Mouse (Mus musculus) C2C12 (cell line): ENCODE measurements around the gene Fbrsl1. TPM values are rescaled to one million over a fixed set of nuclear protein-coding genes. Genes with fewer than 3 reads are reported as not detected.

Experiments
- H3K27me3 ChIP-seq: one replicate; pipeline ENCODE4 v1.6.1; 2011; ENCODE audit not compliant: control insufficient read depth, insufficient read depth, insufficient read length
- H3K36me3 ChIP-seq: one replicate; pipeline ENCODE4 v1.6.1; 2011; ENCODE audit not compliant: control insufficient read depth, insufficient read depth
- H3K4me3 ChIP-seq: one replicate; pipeline ENCODE4 v1.5.1; 2011; ENCODE audit warnings: mild to moderate bottlenecking, control low read depth; ENCODE audit not compliant: poor library complexity, insufficient read depth, severe bottlenecking
- H3K79me2 ChIP-seq: one replicate; pipeline ENCODE4 v1.6.1; 2011; ENCODE audit not compliant: control insufficient read depth, insufficient read depth
- H3K79me3 ChIP-seq: one replicate; pipeline ENCODE4 v1.6.1; 2011; ENCODE audit warnings: low read depth, control low read depth
- H3ac ChIP-seq: one replicate; pipeline ENCODE3; 2011; ENCODE audit warnings: low read depth; ENCODE audit not compliant: control insufficient read depth, insufficient read length
- CEBPB ChIP-seq: IDR thresholded peaks from one replicate; pipeline ENCODE4 v1.6.1; 2011; ENCODE audit warnings: low read depth, mild to moderate bottlenecking, control low read depth, moderate library complexity
- CTCF ChIP-seq: IDR thresholded peaks from one replicate; pipeline ENCODE4 v1.5.1; 2011; ENCODE audit not compliant: control insufficient read depth, insufficient read depth, insufficient read length
- FOSL1 ChIP-seq: IDR thresholded peaks from one replicate; pipeline ENCODE4 v1.8.0; 2011; ENCODE audit warnings: mild to moderate bottlenecking, low read length; ENCODE audit not compliant: poor library complexity, insufficient read depth, severe bottlenecking
- MAX ChIP-seq: IDR thresholded peaks from one replicate; pipeline ENCODE4 v1.6.1; 2011; ENCODE audit warnings: mild to moderate bottlenecking, control low read depth
- MYOD1 ChIP-seq: IDR thresholded peaks from one replicate; pipeline ENCODE4 v1.6.1; 2011; ENCODE audit warnings: low read depth; ENCODE audit not compliant: control insufficient read depth, insufficient read length
- MYOG ChIP-seq: IDR thresholded peaks from one replicate; pipeline ENCODE4 v1.6.1; 2011; ENCODE audit not compliant: control insufficient read depth, insufficient read length; ENCODE audit errors: extremely low read depth
- USF1 ChIP-seq: IDR thresholded peaks from one replicate; pipeline ENCODE4 v1.6.1; 2011; ENCODE audit warnings: low read depth, mild to moderate bottlenecking, control low read depth, moderate library complexity
- polyA plus RNA-seq: library from polyadenylated mRNA; unstranded; fragments of >200 nt; fragmentation: generic; extraction: Trizol; gene quantifications from one replicate; pipeline ENCODE4 v1.2.1, GENCODE M21; 2012; ENCODE audit warnings: missing spikeins

Gene Fbrsl1
- polyA plus RNA-seq, 1 experiment: 17.6 TPM

DNA sequence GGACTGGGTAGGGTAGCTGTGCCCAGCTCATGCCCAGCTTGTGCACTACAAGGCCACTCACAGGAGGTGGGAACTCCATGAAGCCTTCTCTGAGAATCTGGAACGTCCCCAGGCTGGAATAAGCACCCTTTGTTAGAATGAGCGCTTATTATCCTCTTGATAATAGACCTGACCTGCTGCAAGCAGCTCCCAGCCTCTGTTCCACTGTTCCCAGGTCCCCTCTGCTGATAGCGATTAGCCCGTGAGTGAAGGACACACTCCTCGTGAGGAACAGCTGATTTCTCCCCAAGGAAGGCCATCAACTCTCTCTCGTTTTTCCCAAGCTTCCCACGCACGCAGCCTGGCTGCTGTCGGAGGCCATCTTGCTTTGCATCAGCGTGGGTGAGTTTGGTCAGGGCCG, 25.9 kb upstream of the Fbrsl1 start:
- H3K36me3 ChIP-seq: no peaks in the 10 kb centered on the region

DNA sequence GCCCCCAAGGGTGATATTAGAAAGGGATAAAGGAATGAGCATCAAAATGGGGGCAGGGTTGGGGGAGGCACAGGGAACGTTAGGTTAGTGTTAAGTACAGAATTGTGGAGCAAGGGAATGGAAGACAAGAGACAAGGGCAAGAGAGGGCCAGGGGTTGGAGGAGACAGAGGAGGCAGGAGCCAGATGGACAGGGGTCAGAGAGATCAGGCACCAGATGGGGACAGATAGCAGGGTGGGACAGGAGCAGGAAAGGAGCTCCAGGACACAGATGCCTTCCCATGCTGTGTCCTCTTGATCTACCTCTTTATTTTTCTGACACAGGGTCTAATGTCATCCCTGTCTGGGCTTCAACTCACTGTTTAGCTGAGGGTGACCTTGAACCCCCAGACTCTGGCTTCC, 24.5 kb upstream of the Fbrsl1 start:
- TF ChIP-seq CTCF (no peak), MYOG (no peak), CEBPB (no peak), FOSL1 (no peak), MAX (no peak), USF1 (no peak), MYOD1 (no peak)
- peaks cover 28% of the 10 kb centered on the region for H3K27me3 ChIP-seq
- no peaks in the 10 kb centered on the region for H3K79me2 ChIP-seq
- H3ac ChIP-seq: no peak overlapping the region
- H3K79me3 ChIP-seq: no peaks in the 10 kb centered on the region
- H3K36me3 ChIP-seq: no peaks in the 10 kb centered on the region
- H3K4me3 ChIP-seq: no peak overlapping the region

More for the DNA sequence above, 25.9 kb upstream of the Fbrsl1 start:
- Histone ChIP-seq H3K79me2 (no peaks in the 10 kb centered on the region), H3K79me3 (no peaks in the 10 kb centered on the region), H3K4me3 (no peak overlapping the region), H3ac (no peak overlapping the region), H3K27me3 (peaks cover 19% of the 10 kb centered on the region)
- TF ChIP-seq MAX (no peak), CTCF (no peak), FOSL1 (no peak)

DNA sequence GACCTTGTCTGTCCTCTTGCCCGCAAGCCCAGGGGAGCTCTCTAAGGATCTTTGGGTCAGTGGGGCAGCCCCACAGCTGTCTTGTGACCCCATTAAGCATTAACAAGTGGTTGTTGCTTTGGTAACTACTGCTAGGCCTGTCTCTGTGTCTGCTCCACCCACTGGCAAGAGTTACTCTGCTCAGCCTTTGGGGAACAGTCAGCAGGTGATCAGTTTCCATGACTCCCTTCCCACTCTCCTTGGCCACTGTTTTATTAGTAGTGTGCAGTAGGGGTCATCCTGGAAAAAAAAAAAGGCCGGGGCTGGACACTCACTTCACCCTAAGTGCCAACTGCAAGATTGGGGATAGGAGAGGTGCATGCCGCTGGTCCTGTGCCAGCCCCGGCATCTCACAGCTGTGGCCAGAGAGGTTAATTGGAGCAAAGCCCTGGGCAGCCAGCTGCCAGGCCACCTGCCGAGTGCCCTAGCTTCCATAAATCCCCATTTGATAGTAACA, 23.7 kb upstream of the Fbrsl1 start:
- H3K36me3 ChIP-seq: no peaks in the 10 kb centered on the region
- H3K4me3 ChIP-seq: no peak overlapping the region
- H3K79me2 ChIP-seq: no peaks in the 10 kb centered on the region
- H3ac ChIP-seq: no peak overlapping the region
- TF ChIP-seq MYOD1: no peak
- no peak for TF ChIP-seq MAX
- no peak for TF ChIP-seq FOSL1
- no peak for TF ChIP-seq USF1
- no peak for TF ChIP-seq CTCF
- peaks cover 28% of the 10 kb centered on the region for H3K27me3 ChIP-seq
- no peaks in the 10 kb centered on the region for H3K79me3 ChIP-seq

DNA sequence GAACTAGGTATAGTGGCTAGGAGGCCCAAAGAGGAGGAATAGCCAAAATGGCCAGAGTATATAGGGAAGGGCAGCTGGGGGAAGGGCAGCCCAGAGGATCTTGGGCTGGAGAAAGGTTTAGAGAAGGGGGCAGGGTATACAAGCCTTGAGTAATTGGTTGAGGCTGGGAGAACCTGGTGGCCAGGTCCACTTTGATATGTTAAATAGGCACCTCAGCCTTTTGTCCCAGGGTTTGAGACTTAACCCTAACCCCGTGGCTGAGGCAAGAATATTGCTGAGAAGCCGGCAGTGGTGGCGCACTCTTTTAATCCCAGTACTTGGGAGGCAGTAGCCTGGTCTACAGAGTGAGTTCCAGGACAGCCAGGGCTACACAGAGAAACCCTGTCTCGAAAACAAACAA, 23.0 kb upstream of the Fbrsl1 start:
- no peak overlapping the region for H3K4me3 ChIP-seq
- H3K79me2 ChIP-seq: no peaks in the 10 kb centered on the region
- no peaks in the 10 kb centered on the region for H3K79me3 ChIP-seq
- no peak overlapping the region for H3ac ChIP-seq
- no peaks in the 10 kb centered on the region for H3K36me3 ChIP-seq
- TF ChIP-seq MYOD1 (no peak), MYOG (no peak), USF1 (no peak), CTCF (no peak), MAX (no peak)
- peaks cover 28% of the 10 kb centered on the region for H3K27me3 ChIP-seq

DNA sequence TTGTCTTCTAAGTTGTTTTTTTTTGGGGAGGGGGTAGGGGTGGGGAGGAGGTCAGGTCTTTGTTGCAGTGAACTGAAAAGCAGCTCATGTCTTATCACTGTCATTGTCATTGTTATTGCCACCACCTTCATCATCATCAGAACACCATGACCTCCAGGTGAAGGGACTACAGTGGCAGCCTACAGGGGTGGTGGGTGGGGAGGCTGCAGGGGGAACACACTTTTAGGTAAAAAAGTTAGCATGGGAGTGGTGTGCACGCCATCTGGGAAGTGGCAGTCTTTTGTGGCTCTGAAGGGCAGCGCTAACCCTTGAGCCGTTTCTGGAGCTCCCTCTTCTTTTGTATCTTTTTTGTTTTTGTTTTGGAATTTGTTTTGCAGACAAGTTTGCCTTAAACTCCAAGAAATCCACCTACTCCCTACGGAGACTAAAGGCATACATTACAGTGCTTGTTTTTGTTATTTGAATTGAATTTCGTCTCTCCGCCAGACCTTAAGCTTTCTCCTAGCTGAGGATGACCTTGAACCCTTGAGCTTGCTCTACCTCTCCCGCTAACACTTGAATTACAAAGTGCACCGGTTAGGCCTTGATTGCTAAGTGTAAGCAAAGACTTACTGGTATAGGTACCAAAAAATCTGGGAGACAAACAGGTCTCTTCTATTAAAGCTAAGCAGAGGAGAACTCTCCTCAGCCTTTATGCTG, 21.1 kb upstream of the Fbrsl1 start:
- Histone ChIP-seq H3K79me2 (no peaks in the 10 kb centered on the region), H3ac (no peak overlapping the region), H3K4me3 (no peak overlapping the region), H3K27me3 (peaks cover 29% of the 10 kb centered on the region), H3K79me3 (no peaks in the 10 kb centered on the region), H3K36me3 (no peaks in the 10 kb centered on the region)
- TF ChIP-seq MYOG (no peak), CTCF (no peak), USF1 (no peak), MYOD1 (no peak), CEBPB (no peak), MAX (no peak), FOSL1 (no peak)

DNA sequence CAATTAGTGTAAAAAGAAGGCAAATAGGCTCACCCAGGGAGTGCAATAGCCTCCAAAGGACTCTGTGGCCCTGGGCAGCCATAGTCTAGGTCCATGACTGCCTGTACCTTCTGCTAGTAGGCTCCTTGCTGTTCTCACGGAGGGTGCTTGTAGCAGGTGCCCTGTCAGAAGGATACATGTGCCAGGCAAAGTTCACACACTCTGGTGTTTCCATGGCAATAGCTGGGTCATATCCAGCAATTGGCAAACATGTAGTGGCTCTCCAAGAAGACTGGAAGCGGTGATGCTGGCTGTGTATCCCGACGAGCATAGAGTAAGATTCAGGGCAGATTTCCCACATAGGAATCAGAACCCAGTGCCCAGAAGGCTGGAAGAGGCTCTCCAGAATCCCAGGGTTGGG, 20.0 kb upstream of the Fbrsl1 start:
- Histone ChIP-seq H3K4me3 (no peak overlapping the region), H3K27me3 (peaks cover 24% of the 10 kb centered on the region)

More for the DNA sequence above, 20.0 kb upstream of the Fbrsl1 start:
- Histone ChIP-seq H3K79me3 (no peaks in the 10 kb centered on the region), H3K36me3 (no peaks in the 10 kb centered on the region), H3ac (no peak overlapping the region), H3K79me2 (no peaks in the 10 kb centered on the region)
- TF ChIP-seq MYOG: no peak
